Mouse (Mus musculus): ENCODE measurements around the gene 6030468B19Rik. TPM values are rescaled to one million over a fixed set of nuclear protein-coding genes. Genes with fewer than 3 reads are reported as not detected.

6030468B19Rik gene
- polyA plus RNA-seq, 1 experiment from 2014 or later: not detected

DNA sequence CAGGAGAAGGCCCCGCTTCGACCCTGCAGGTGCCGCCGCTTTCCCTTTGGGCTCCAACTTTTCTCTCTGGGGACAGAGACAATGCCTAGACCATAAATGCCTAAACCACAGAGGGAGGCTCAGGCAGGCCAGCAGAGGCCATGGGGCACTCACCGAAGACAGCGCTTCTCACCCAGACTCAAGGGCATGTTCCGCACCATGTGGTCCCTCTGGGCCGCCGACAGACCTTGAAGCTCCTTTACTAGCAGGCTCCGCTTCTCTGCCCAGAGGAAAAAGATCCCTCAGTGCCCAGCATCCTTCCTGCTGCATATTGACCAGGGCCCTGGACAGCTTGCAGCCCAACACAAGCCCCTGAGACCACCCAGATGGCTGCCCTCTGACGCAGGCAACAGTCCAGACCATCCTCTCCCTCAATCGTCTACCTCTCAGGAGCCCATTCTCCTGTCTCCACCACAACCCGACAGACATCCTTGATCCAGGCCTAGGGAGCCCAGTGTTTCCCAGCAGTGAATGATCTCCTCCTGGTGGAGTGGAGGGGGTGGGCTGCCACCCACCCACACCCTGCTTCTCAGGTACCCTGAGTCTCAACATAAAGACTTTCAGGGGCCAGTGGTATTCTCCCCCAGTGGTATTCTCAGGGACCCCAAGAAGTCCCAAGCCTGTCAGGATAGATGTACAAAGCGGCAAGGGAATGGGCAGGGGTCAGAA is 21.2 kb upstream of the 6030468B19Rik start:
- Histone ChIP-seq H3K4me3 (replicated peaks; ENCODE audit: low read length) (no peak overlapping the region), H3K4me1 (replicated peaks; ENCODE audit: control insufficient read depth, insufficient read depth, low read length) (peaks cover 16% of the 10 kb centered on the region), H3K27me3 (replicated peaks; ENCODE audit: control insufficient read depth, insufficient read depth, low read length) (peaks cover 14% of the 10 kb centered on the region), H3K9ac (replicated peaks; ENCODE audit: low read depth, low read length) (no peak overlapping the region), H3K27ac (ENCODE audit: low read length) (no peak overlapping the region), H3K36me3 (ENCODE audit: control insufficient read depth, insufficient read depth) (no peaks in the 10 kb centered on the region), H3K9me3 (ENCODE audit: control insufficient read depth, low read length) (no peaks in the 10 kb centered on the region), H3K4me2 (ENCODE audit: low read length) (no peak overlapping the region)
- WGBS: 88% methylated on average over 14 of the region's 14 CpGs
- ATAC-seq: no peak

DNA sequence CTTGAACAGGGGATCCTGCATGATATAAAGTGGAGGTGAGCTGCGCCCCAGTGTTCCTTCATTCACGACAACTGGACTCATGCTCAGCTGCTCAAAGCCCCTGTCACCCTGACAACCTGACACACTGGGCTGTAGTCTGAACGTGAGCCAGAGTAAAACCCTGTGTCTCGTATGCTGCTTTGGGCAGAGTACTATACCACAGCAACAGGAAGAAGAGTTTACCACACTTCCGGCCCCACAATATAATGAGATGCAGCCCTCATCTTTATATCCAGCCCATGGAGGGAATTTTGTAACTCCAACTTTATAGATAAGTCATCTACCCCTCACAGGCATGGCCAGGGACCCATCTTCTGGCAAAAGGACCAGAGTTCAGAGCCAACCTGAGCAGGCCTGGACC is 20.3 kb upstream of the 6030468B19Rik start:
- Histone ChIP-seq H3K4me1 (replicated peaks; ENCODE audit: control insufficient read depth, insufficient read depth, low read length) (peaks cover 16% of the 10 kb centered on the region), H3K4me3 (replicated peaks; ENCODE audit: low read length) (no peak overlapping the region), H3K27ac (ENCODE audit: low read length) (no peak overlapping the region), H3K27me3 (replicated peaks; ENCODE audit: control insufficient read depth, insufficient read depth, low read length) (peaks cover 22% of the 10 kb centered on the region), H3K9me3 (ENCODE audit: control insufficient read depth, low read length) (no peaks in the 10 kb centered on the region), H3K4me2 (ENCODE audit: low read length) (no peak overlapping the region), H3K36me3 (ENCODE audit: control insufficient read depth, insufficient read depth) (no peaks in the 10 kb centered on the region), H3K9ac (replicated peaks; ENCODE audit: low read depth, low read length) (no peak overlapping the region)
- WGBS: 80% methylated on average over 5 of the region's 5 CpGs
- ATAC-seq: no peak

DNA sequence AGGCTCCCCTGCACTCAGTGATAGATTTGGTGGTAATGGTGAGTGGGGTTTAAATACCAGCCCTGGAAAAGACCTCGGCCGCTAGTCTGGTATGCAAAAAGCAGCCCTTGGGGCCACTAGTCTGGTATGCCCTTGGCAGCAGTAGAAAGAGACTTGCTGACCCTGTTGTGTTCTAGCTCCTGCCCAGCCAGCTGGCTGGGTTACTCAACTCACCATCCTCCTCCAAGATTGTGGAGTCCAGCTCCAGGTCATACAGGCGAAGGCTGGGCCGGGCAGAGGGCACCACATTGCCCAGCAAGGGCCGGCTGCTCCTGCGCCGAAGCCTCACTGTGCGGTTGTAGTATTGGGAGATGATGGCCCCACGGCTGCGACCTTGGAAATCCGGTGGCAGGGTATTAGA is 19.4 kb upstream of the 6030468B19Rik start:
- H3K4me1 ChIP-seq (replicated peaks; ENCODE audit: control insufficient read depth, insufficient read depth, low read length): peaks cover 20% of the 10 kb centered on the region
- ATAC-seq: no peak
- no peak overlapping the region for H3K27ac ChIP-seq (ENCODE audit: low read length)
- H3K9me3 ChIP-seq (ENCODE audit: control insufficient read depth, low read length): no peaks in the 10 kb centered on the region
- no peak overlapping the region for H3K4me3 ChIP-seq (replicated peaks; ENCODE audit: low read length)
- no peak overlapping the region for H3K9ac ChIP-seq (replicated peaks; ENCODE audit: low read depth, low read length)
- 93% methylated on average over 11 of the region's 11 CpGs for WGBS
- H3K36me3 ChIP-seq (ENCODE audit: control insufficient read depth, insufficient read depth): no peaks in the 10 kb centered on the region
- peaks cover 29% of the 10 kb centered on the region for H3K27me3 ChIP-seq (replicated peaks; ENCODE audit: control insufficient read depth, insufficient read depth, low read length)
- H3K4me2 ChIP-seq (ENCODE audit: low read length): no peak overlapping the region

DNA sequence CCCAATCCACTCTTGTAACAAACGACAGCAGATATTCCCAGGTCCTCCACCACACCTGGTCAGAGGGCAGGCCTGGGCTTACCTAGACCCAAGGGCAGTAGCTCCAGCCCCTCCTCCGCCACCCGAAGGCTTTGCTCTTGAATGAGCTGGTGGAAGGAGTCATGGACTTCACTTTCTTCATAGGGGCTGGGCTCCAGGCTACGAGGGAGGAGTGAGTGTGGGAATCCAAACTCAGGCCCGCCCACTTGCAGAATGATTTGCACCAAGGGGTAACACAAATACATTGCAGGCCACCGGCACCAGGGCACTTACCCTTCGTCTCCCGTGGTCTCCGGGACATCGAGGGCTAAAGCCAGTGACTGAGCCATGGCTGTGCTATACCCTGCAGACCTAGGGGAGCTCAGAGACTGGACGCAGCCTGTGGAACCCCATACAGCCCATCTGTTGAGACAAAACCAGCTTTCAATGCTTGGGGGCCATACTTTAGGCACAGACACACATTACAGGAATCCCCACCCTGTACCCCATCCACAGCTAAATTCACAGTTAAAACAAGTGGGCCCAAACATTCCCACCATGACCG is 18.5 kb upstream of the 6030468B19Rik start:
- 73% methylated on average over 12 of the region's 12 CpGs for WGBS
- no peak for ATAC-seq
- Histone ChIP-seq H3K4me2 (ENCODE audit: low read length) (no peak overlapping the region), H3K27me3 (replicated peaks; ENCODE audit: control insufficient read depth, insufficient read depth, low read length) (peaks cover 29% of the 10 kb centered on the region), H3K4me1 (replicated peaks; ENCODE audit: control insufficient read depth, insufficient read depth, low read length) (peaks cover 26% of the 10 kb centered on the region), H3K9me3 (ENCODE audit: control insufficient read depth, low read length) (no peaks in the 10 kb centered on the region), H3K27ac (ENCODE audit: low read length) (no peak overlapping the region), H3K36me3 (ENCODE audit: control insufficient read depth, insufficient read depth) (no peaks in the 10 kb centered on the region), H3K9ac (replicated peaks; ENCODE audit: low read depth, low read length) (peak overlapping the region; percentile 40; the same call in 1 of the 2 replicates), H3K4me3 (replicated peaks; ENCODE audit: low read length) (no peak overlapping the region)

DNA sequence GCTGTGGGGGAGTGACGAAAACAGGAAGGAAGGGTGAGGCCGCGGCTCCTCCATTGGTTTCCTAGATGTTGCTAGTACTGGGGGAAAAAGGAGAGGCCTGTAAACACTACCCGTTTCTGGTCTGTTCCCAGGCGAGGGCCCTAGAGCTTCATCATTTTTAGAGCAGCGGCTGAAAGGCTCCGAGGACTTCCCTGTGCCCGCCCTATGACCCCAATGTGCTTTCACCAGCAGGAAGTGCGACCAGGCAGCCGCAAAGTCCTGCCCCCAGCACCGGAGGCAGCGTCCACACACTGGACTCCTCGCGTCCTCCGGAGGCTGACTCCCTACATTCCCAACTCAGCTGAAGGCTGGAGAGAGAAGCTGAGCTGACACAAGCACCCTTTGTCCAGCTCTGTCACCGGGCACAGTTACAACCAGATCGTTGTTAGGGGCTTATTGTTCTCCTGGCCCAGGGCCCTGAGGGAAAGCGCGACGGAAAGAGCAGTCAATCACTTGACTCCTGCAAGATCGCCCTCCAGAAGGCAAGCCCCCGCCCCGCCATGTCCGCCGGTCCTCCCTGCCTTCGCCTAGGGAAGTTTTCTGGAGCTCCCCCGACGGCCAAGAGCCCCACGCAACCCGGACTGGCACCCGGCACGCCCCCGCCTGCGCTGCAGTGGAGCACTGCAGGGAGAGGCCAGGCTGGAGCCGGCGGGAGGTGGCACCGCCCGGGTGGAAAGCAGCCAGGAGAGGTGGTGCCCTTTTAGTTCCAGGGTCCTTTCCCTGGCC is 17.8 kb upstream of the 6030468B19Rik start:
- no peaks in the 10 kb centered on the region for H3K36me3 ChIP-seq (ENCODE audit: control insufficient read depth, insufficient read depth)
- H3K27ac ChIP-seq (ENCODE audit: low read length): peak overlapping the region; percentile 9; the same call in 1 of the 2 replicates
- peak; percentile 16; the same call in 1 of the 2 replicates for ATAC-seq
- peaks cover 29% of the 10 kb centered on the region for H3K27me3 ChIP-seq (replicated peaks; ENCODE audit: control insufficient read depth, insufficient read depth, low read length)
- 5% methylated on average over 38 of the region's 38 CpGs for WGBS
- peaks cover 26% of the 10 kb centered on the region for H3K4me1 ChIP-seq (replicated peaks; ENCODE audit: control insufficient read depth, insufficient read depth, low read length)
- H3K9ac ChIP-seq (replicated peaks; ENCODE audit: low read depth, low read length): peak overlapping the region; percentile 40
- H3K9me3 ChIP-seq (ENCODE audit: control insufficient read depth, low read length): no peaks in the 10 kb centered on the region
- peak overlapping the region; percentile 19 for H3K4me3 ChIP-seq (replicated peaks; ENCODE audit: low read length)
- H3K4me2 ChIP-seq (ENCODE audit: low read length): peak overlapping the region; percentile 47

DNA sequence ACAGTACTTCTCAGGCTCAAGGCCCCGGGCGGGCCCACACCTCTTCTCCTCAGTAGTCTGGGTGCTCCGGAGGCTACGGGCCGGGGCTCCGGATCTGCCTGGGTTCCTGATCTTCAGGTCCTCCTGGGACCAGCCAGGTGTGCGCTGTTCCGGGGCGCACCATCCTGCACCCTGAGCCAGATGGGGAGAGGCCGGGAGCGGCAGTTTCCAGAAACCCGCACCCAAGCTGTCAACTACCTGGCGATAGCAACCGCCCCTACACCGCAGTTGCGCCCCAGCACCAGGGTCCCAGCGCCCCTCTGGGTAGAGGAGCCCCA is 17.3 kb upstream of the 6030468B19Rik start:
- 0 out of 2 replicates have a peak, but pooled peaks have one; percentile 5 for ATAC-seq
- Histone ChIP-seq H3K4me3 (replicated peaks; ENCODE audit: low read length) (peak overlapping the region; percentile 19), H3K9ac (replicated peaks; ENCODE audit: low read depth, low read length) (peak overlapping the region; percentile 40), H3K27ac (ENCODE audit: low read length) (no peak overlapping the region; the same call in 1 of the 2 replicates), H3K4me2 (ENCODE audit: low read length) (peak overlapping the region; percentile 47), H3K9me3 (ENCODE audit: control insufficient read depth, low read length) (no peaks in the 10 kb centered on the region), H3K36me3 (ENCODE audit: control insufficient read depth, insufficient read depth) (no peaks in the 10 kb centered on the region), H3K27me3 (replicated peaks; ENCODE audit: control insufficient read depth, insufficient read depth, low read length) (peaks cover 29% of the 10 kb centered on the region), H3K4me1 (replicated peaks; ENCODE audit: control insufficient read depth, insufficient read depth, low read length) (peaks cover 26% of the 10 kb centered on the region)
- under 1% methylated on average over 17 of the region's 17 CpGs for WGBS

DNA sequence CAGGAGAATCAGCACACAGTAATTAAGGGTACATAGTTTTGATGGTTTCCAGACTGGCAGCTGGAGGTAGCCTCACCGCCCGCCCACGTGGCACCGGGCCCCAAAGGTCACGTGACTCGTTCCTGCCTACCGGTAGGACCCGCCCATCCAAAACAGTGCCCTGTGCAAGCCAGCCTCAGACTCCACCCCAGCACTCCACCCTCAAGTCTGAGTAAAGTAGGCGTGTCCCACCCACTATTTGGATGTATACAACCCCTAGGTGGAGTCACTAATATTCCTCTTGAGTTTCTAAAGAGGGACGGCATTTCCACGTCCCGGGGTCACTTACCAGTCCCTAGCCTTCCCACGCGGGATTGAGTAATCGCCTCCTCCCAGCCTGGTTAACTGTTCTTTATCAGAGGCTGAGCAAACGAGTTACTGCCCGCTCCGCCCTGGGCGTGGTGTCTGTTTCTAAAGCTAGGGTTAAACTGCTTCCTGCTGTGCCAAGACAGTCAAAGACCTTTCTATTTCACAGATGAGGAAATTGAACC is 16.8 kb upstream of the 6030468B19Rik start:
- Histone ChIP-seq H3K36me3 (ENCODE audit: control insufficient read depth, insufficient read depth) (no peaks in the 10 kb centered on the region), H3K4me2 (ENCODE audit: low read length) (peak overlapping the region; percentile 47), H3K27ac (ENCODE audit: low read length) (no peak overlapping the region), H3K9ac (replicated peaks; ENCODE audit: low read depth, low read length) (no peak overlapping the region), H3K9me3 (ENCODE audit: control insufficient read depth, low read length) (no peaks in the 10 kb centered on the region), H3K4me1 (replicated peaks; ENCODE audit: control insufficient read depth, insufficient read depth, low read length) (peaks cover 26% of the 10 kb centered on the region), H3K4me3 (replicated peaks; ENCODE audit: low read length) (peak overlapping the region; percentile 19), H3K27me3 (replicated peaks; ENCODE audit: control insufficient read depth, insufficient read depth, low read length) (peaks cover 29% of the 10 kb centered on the region)
- 3% methylated on average over 19 of the region's 19 CpGs for WGBS
- ATAC-seq: no peak

DNA sequence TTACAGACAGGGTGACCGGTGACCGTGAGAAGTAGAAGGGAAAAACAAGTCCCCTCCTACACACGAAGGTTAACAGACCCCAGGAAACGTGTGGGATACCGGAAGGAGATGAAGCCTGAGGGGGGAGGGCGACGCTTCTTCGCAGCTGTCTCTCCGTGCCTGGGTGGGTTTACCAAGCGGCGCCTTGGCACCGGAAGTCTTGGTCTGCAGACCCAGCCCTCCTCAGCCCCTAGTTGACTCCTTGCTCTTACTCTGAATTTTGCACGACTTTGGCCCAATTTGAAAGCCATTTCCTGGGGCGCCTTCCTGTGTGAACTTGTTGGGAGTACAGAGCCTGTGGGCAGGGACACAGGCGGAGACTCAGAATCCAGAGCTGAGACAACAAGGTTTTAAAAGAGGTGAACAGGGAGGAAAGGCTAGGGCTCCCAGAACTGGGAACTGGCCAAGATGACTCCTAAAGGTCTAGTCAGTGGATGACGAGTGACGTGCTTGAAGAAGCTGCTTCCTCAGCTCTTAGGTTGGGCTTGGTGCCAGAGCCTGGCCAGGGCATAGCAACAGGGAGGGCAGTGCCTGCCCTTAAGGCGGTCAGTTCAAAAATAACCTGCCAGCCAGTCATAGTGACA is 16.1 kb upstream of the 6030468B19Rik start:
- ATAC-seq: no peak
- Histone ChIP-seq H3K9me3 (ENCODE audit: control insufficient read depth, low read length) (no peaks in the 10 kb centered on the region), H3K4me3 (replicated peaks; ENCODE audit: low read length) (no peak overlapping the region), H3K27ac (ENCODE audit: low read length) (no peak overlapping the region), H3K27me3 (replicated peaks; ENCODE audit: control insufficient read depth, insufficient read depth, low read length) (peaks cover 29% of the 10 kb centered on the region), H3K9ac (replicated peaks; ENCODE audit: low read depth, low read length) (no peak overlapping the region), H3K4me2 (ENCODE audit: low read length) (no peak overlapping the region), H3K36me3 (ENCODE audit: control insufficient read depth, insufficient read depth) (no peaks in the 10 kb centered on the region), H3K4me1 (replicated peaks; ENCODE audit: control insufficient read depth, insufficient read depth, low read length) (peaks cover 26% of the 10 kb centered on the region)
- 21% methylated on average over 18 of the region's 18 CpGs for WGBS

Measured in forebrain, embryonic 16.5 days (tissue).